Mouse (Mus musculus) embryonic facial prominence, embryonic 11.5 days (tissue): ENCODE results near the gene Adamts15. TPM values are rescaled to one million over a fixed set of nuclear protein-coding genes. Genes with fewer than 3 reads are reported as not detected.

ENCODE experiments used
- ATAC-seq: fragments of 200-750 bp; cut with Nextera tagmentation; replicated peaks from 2 replicates; pipeline ENCODE4 v1.8.0; 2017; ENCODE audit warnings: low read depth; ENCODE audit not compliant: insufficient number of reproducible peaks, low FRiP score, low TSS enrichment
- DNase-seq: peaks from one replicate; pipeline ENCODE4 v3.0.0-alpha.2; 2015; ENCODE audit warnings: low spot score
- H3K27ac ChIP-seq: fragments of 300-500 bp; sonication (generic); replicated peaks from 2 replicates; pipeline ENCODE4 v1.5.1; 2014; ENCODE audit warnings: mild to moderate bottlenecking, low read depth, low read length, control low read depth
- H3K27me3 ChIP-seq: fragments of 300-500 bp; sonication (generic); 2 replicates; pipeline ENCODE4 v1.6.1; 2014; ENCODE audit warnings: mild to moderate bottlenecking, low read length, moderate library complexity, mixed read lengths; ENCODE audit not compliant: control insufficient read depth, insufficient read depth
- H3K36me3 ChIP-seq: fragments of 300-500 bp; sonication (generic); replicated peaks from 2 replicates; pipeline ENCODE4 v1.6.1; 2014; ENCODE audit warnings: low read depth, mild to moderate bottlenecking, low read length, moderate library complexity, mixed read lengths; ENCODE audit not compliant: control insufficient read depth, insufficient read depth
- H3K4me1 ChIP-seq: fragments of 300-500 bp; sonication (generic); 2 replicates; pipeline ENCODE4 v1.6.1; 2014; ENCODE audit warnings: low read length, mixed read lengths; ENCODE audit not compliant: control insufficient read depth, insufficient read depth
- H3K4me2 ChIP-seq: fragments of 300-500 bp; sonication (generic); 2 replicates; pipeline ENCODE4 v1.6.1; 2014; ENCODE audit warnings: low read depth, mild to moderate bottlenecking, control low read depth, low read length, moderate library complexity
- H3K4me3 ChIP-seq: fragments of 300-500 bp; sonication (generic); 2 replicates; pipeline ENCODE4 v1.5.1; 2014; ENCODE audit warnings: low read depth, low read length, control low read depth
- H3K9ac ChIP-seq: fragments of 300-500 bp; sonication (generic); replicated peaks from 2 replicates; pipeline ENCODE4 v1.6.1; 2014; ENCODE audit warnings: mild to moderate bottlenecking, control low read depth, low read length
- H3K9me3 ChIP-seq: fragments of 300-500 bp; sonication (generic); replicated peaks from 2 replicates; pipeline ENCODE4 v1.6.1; 2016; ENCODE audit warnings: mild to moderate bottlenecking, low read length, inconsistent platforms, mixed read lengths; ENCODE audit not compliant: control insufficient read depth
- WGBS: fragments of 180-500 bp; shearing (Covaris S2); extraction: QIAGEN DNeasy Blood & Tissue Kit; methylation state at CpG from one replicate; pipeline ENCODE4 v1.1.7; 2014; 5-methylcytosine and 5-hydroxymethylcytosine counted together
- polyA plus RNA-seq: library from polyadenylated mRNA; unstranded; fragments of >200 nt; fragmentation: Nextera tagmentation; extraction: Ambion mirVana; gene quantifications from 2 replicates; pipeline ENCODE4 v1.2.1, GENCODE M21; 2014

Gene Adamts15
- polyA plus RNA-seq, 1 experiment from 2014 or later = 7.5 TPM

- H3K4me1 ChIP-seq = no peaks in the 10 kb centered on the region
- no peaks in the 10 kb centered on the region; the same call in 1 of the 2 replicates for H3K36me3 ChIP-seq
- no peak for DNase-seq
- WGBS = 74% methylated on average over 2 of the region's 2 CpGs
- no peak for ATAC-seq
- no peak overlapping the region for H3K4me2 ChIP-seq
- no peak overlapping the region for H3K4me3 ChIP-seq
- no peak overlapping the region for H3K9ac ChIP-seq
- H3K27ac ChIP-seq = no peak overlapping the region
- no peaks in the 10 kb centered on the region for H3K9me3 ChIP-seq
- H3K27me3 ChIP-seq = no peaks in the 10 kb centered on the region
These were observed 25.1 kb downstream of the Adamts15 start for GRCm38 (mm10) chr9:30897169-30897568.

DNA sequence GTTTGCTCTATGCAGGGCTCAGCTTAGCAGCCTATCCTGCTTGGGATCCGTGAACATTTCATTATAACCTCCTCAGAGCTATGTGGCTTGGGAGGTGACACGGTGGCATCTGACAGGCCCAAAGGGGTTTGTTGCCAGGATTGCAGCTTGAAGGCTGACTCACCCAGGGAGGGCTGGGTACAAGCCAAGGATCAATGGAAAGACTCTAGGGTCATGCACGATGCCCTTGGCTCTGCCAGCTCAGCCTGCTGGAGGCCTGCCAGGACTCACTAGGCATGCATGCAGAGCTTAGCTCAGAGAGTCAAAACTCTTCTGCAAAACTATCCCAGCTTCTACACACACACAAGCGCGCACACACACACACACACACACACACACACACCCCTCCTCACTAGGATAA, 25.5 kb downstream of the Adamts15 start:
- H3K9me3 ChIP-seq = no peaks in the 10 kb centered on the region
- no peak overlapping the region for H3K4me3 ChIP-seq
- DNase-seq (no peak), ATAC-seq (no peak)
- H3K4me2 ChIP-seq = no peak overlapping the region
- no peaks in the 10 kb centered on the region for H3K27me3 ChIP-seq
- no peaks in the 10 kb centered on the region for H3K4me1 ChIP-seq
- 87% methylated on average over 5 of the region's 5 CpGs for WGBS
- H3K9ac ChIP-seq = no peak overlapping the region
- no peaks in the 10 kb centered on the region; the same call in 1 of the 2 replicates for H3K36me3 ChIP-seq
- H3K27ac ChIP-seq = no peak overlapping the region

GRCm38 (mm10) chr9:30895618-30896017, 26.6 kb downstream of the Adamts15 start:
- Histone ChIP-seq H3K27ac (no peak overlapping the region), H3K36me3 (no peaks in the 10 kb centered on the region), H3K4me1 (no peaks in the 10 kb centered on the region), H3K9me3 (no peaks in the 10 kb centered on the region), H3K4me2 (no peak overlapping the region), H3K9ac (no peak overlapping the region), H3K27me3 (no peaks in the 10 kb centered on the region), H3K4me3 (no peak overlapping the region)
- no peak for DNase-seq
- 94% methylated on average over 3 of the region's 3 CpGs for WGBS
- ATAC-seq = no peak

GRCm38 (mm10) chr9:30886276-30886675, 36.0 kb downstream of the Adamts15 start:
- WGBS = 90% methylated on average over 3 of the region's 3 CpGs
- H3K4me2 ChIP-seq = no peak overlapping the region
- no peak overlapping the region for H3K4me3 ChIP-seq
- H3K9ac ChIP-seq = no peak overlapping the region
- no peak overlapping the region for H3K27ac ChIP-seq
- DNase-seq (no peak), ATAC-seq (no peak)
- H3K27me3 ChIP-seq = no peaks in the 10 kb centered on the region
- H3K9me3 ChIP-seq = no peaks in the 10 kb centered on the region
- no peaks in the 10 kb centered on the region for H3K4me1 ChIP-seq
- no peaks in the 10 kb centered on the region for H3K36me3 ChIP-seq

DNA sequence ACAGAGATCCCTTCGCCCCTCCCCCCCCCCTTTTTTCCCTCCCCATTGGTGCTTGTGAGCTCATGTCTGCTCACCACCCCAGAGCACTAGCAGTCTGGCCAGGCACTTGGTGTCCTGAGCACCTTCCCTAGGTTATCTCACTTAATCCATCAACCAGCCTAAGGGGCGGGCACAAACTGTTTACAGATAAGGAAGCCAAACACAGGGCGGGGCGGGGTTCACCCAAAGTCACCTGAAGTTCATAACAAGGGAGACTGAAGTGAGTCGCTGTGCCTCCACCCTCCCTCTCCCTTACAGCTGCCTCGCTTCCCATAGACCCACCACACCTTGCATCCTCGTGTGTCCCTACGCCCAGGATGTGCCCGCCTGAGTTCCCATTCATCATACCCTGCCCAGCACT, 41.7 kb downstream of the Adamts15 start:
- Histone ChIP-seq H3K4me3 (no peak overlapping the region), H3K4me1 (no peaks in the 10 kb centered on the region), H3K9me3 (no peaks in the 10 kb centered on the region), H3K27me3 (no peaks in the 10 kb centered on the region), H3K9ac (no peak overlapping the region), H3K4me2 (no peak overlapping the region), H3K36me3 (no peaks in the 10 kb centered on the region), H3K27ac (no peak overlapping the region)
- 86% methylated on average over 9 of the region's 9 CpGs for WGBS
- DNase-seq (no peak), ATAC-seq (no peak)

DNA sequence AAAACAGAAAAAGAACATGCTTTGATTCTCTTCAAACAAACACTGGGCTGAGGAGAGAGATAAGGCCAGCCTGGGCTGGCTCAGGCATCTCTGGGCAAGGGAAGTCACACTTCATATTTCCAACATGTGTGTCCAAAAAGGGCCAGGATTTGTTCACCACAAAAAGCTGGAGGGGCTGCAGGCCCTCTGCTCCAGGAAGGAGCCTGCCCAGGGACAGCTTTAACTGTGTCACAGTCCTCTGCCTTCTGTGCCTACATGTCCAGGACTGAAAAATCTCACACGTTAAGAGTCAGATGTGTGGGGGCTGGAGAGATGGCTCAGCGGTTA, 42.3 kb downstream of the Adamts15 start:
- ATAC-seq = no peak
- H3K27me3 ChIP-seq = no peaks in the 10 kb centered on the region
- no peak overlapping the region for H3K27ac ChIP-seq
- no peaks in the 10 kb centered on the region for H3K9me3 ChIP-seq
- no peak overlapping the region for H3K4me3 ChIP-seq
- WGBS = 73% methylated on average over 2 of the region's 2 CpGs
- DNase-seq = no peak
- H3K9ac ChIP-seq = no peak overlapping the region
- H3K4me2 ChIP-seq = no peak overlapping the region
- H3K4me1 ChIP-seq = no peaks in the 10 kb centered on the region
- no peaks in the 10 kb centered on the region for H3K36me3 ChIP-seq

GRCm38 (mm10) chr9:30879248-30879946, 42.9 kb downstream of the Adamts15 start:
- H3K27me3 ChIP-seq = no peaks in the 10 kb centered on the region
- 87% methylated on average over 7 of the region's 7 CpGs for WGBS

GRCm38 (mm10) chr9:30876552-30876951, 45.7 kb downstream of the Adamts15 start:
- Histone ChIP-seq H3K9me3 (no peaks in the 10 kb centered on the region), H3K27ac (no peak overlapping the region), H3K4me1 (no peaks in the 10 kb centered on the region), H3K9ac (no peak overlapping the region), H3K36me3 (no peaks in the 10 kb centered on the region), H3K27me3 (no peaks in the 10 kb centered on the region), H3K4me2 (no peak overlapping the region), H3K4me3 (no peak overlapping the region)
- ATAC-seq (no peak), DNase-seq (no peak)
- 82% methylated on average over 3 of the region's 3 CpGs for WGBS

More at GRCm38 (mm10) chr9:30879248-30879946, 42.9 kb downstream of the Adamts15 start:
- H3K4me2 ChIP-seq = no peak overlapping the region
- no peak overlapping the region for H3K4me3 ChIP-seq
- ATAC-seq = no peak
- no peaks in the 10 kb centered on the region for H3K9me3 ChIP-seq
- no peak for DNase-seq
- no peak overlapping the region for H3K27ac ChIP-seq
- H3K4me1 ChIP-seq = no peaks in the 10 kb centered on the region
- H3K9ac ChIP-seq = no peak overlapping the region
- no peaks in the 10 kb centered on the region for H3K36me3 ChIP-seq
